Mouse (Mus musculus): ENCODE data around the gene Xpr1. TPM values are rescaled to one million over a fixed set of nuclear protein-coding genes. Genes with fewer than 3 reads are reported as not detected.

The Xpr1 gene
- total and polyA plus RNA-seq, 3 experiments, result 6.2 to 67.8 (median 12.2) TPM

GRCm38 (mm10) chr1:155427126-155427865, 10.1 kb upstream of the Xpr1 start:
- no peak for TF ChIP-seq TCF12 (IDR thresholded peaks at IDR 0.05; ENCODE audit: low read depth, low read length)
- TF ChIP-seq MAFK (IDR thresholded peaks at IDR 0.05; ENCODE audit: borderline replicate concordance, low read depth, low read length), result no peak
- no peak for TF ChIP-seq SMC3 (IDR thresholded peaks at IDR 0.05; ENCODE audit: low read depth, low read length)
- no peak for TF ChIP-seq CHD1 (IDR thresholded peaks at IDR 0.05; ENCODE audit: low read depth, low read length)
- TF ChIP-seq ZMIZ1 (IDR thresholded peaks at IDR 0.05; ENCODE audit: low read depth, low read length), result no peak
- no peak for TF ChIP-seq SIN3A (IDR thresholded peaks at IDR 0.05; ENCODE audit: low read length)
- TF ChIP-seq NELFE (IDR thresholded peaks at IDR 0.05; ENCODE audit: low read depth, low read length), result no peak
- TF ChIP-seq EP300 (IDR thresholded peaks at IDR 0.05; ENCODE audit: low read depth in 1 of 2, low read length in 2 of 2), result no peak
- no peak for TF ChIP-seq ETS1 (IDR thresholded peaks at IDR 0.05; ENCODE audit: low read depth, low read length)
- TF ChIP-seq MAX (IDR thresholded peaks at IDR 0.05; ENCODE audit: low read length), result no peak
- no peak for TF ChIP-seq HCFC1 (IDR thresholded peaks at IDR 0.05; ENCODE audit: low read depth, low read length)
- no peak overlapping the region for H3K4me3 ChIP-seq (ENCODE audit: control insufficient read depth in 1 of 2, insufficient read depth in 1 of 2, low read depth in 2 of 2, low read length in 2 of 2)
- H3K27me3 ChIP-seq (ENCODE audit: control insufficient read depth in 1 of 2, insufficient read depth in 2 of 2, low read length in 2 of 2), result no peaks in the 10 kb centered on the region
- no peaks in the 10 kb centered on the region for H3K79me2 ChIP-seq (ENCODE audit: control insufficient read depth, insufficient read depth, low read length, poor library complexity)
- H3K36me3 ChIP-seq (ENCODE audit: control insufficient read depth in 1 of 2, insufficient read depth in 2 of 2, low read length in 2 of 2), result peaks cover 0 to 10% of the 10 kb centered on the region in 2 experiments; a peak in 2 of 4 replicates
- no peak for DNase-seq (ENCODE audit: low read depth, low spot score)
- peaks cover 7 to 8% of the 10 kb centered on the region in 2 experiments; a peak in 3 of 4 replicates for H3K4me1 ChIP-seq (ENCODE audit: control insufficient read depth in 1 of 2, insufficient read depth in 2 of 2, low read length in 2 of 2)
- no peaks in the 10 kb centered on the region for H3K9me3 ChIP-seq (replicated peaks; ENCODE audit: insufficient read depth, low read length)
- H3K9ac ChIP-seq (ENCODE audit: control insufficient read depth, low read depth, low read length, poor library complexity, severe bottlenecking), result no peak overlapping the region
- no peak overlapping the region for H3K27ac ChIP-seq (ENCODE audit: control insufficient read depth, low read depth, low read length)

DNA sequence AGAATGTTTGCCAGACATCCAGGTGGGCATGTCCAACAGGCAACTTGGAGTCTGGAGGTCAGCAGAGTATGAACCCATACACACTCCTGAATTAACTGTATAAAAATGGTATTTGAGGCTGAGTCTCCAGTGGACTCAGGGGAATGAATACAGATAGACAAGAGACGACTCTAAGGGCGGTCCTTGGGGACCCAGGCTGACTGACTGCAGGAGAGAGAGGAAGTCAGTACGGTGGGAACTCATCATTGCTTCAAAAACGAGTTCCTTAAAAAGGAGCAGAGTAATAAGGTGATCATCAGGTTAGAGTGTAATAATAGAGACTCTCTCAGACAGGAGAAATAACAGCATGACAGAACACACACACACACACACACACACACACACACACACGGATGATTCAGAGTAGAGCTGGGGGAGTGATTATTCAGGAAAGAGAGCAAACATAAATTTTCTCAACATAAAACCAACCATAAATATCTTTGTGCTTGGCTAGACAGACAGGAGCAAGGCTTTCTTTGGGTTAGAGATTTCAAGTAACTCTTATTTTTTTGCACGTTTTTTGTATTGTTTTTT, 8.6 kb upstream of the Xpr1 start:
- H3K4me1 ChIP-seq (ENCODE audit: control insufficient read depth in 1 of 2, insufficient read depth in 2 of 2, low read length in 2 of 2), result peaks cover 7 to 8% of the 10 kb centered on the region in 2 experiments; a peak in 3 of 4 replicates
- H3K9ac ChIP-seq (ENCODE audit: control insufficient read depth, low read depth, low read length, poor library complexity, severe bottlenecking), result peak overlapping the region; percentile 55
- peak overlapping the region; percentile 63 for H3K27ac ChIP-seq (ENCODE audit: control insufficient read depth, low read depth, low read length)
- no peaks in the 10 kb centered on the region for H3K9me3 ChIP-seq (replicated peaks; ENCODE audit: insufficient read depth, low read length)
- TF ChIP-seq TBP (IDR thresholded peaks at IDR 0.05; ENCODE audit: low read depth, low read length) (0 out of 2 replicates have a peak, but pooled peaks have one; percentile 21), EP300 (IDR thresholded peaks at IDR 0.05; ENCODE audit: low read depth in 1 of 2, low read length in 2 of 2) (0 out of 4 replicates have a peak, but pooled peaks of 1 of the 2 experiments have one; percentile 29), ELF1 (IDR thresholded peaks at IDR 0.05; ENCODE audit: low read depth, low read length) (no peak)
- no peaks in the 10 kb centered on the region for H3K27me3 ChIP-seq (ENCODE audit: control insufficient read depth in 1 of 2, insufficient read depth in 2 of 2, low read length in 2 of 2)
- peak; percentile 79 for DNase-seq (ENCODE audit: low read depth, low spot score)
- no peaks in the 10 kb centered on the region for H3K79me2 ChIP-seq (ENCODE audit: control insufficient read depth, insufficient read depth, low read length, poor library complexity)
- peaks cover 0 to 10% of the 10 kb centered on the region in 2 experiments; a peak in 2 of 4 replicates for H3K36me3 ChIP-seq (ENCODE audit: control insufficient read depth in 1 of 2, insufficient read depth in 2 of 2, low read length in 2 of 2)
- H3K4me3 ChIP-seq (ENCODE audit: control insufficient read depth in 1 of 2, insufficient read depth in 1 of 2, low read depth in 2 of 2, low read length in 2 of 2), result peak overlapping the region; percentile 60 to 61
